Mouse (Mus musculus): ENCODE data around the gene Ugcg.

DNA sequence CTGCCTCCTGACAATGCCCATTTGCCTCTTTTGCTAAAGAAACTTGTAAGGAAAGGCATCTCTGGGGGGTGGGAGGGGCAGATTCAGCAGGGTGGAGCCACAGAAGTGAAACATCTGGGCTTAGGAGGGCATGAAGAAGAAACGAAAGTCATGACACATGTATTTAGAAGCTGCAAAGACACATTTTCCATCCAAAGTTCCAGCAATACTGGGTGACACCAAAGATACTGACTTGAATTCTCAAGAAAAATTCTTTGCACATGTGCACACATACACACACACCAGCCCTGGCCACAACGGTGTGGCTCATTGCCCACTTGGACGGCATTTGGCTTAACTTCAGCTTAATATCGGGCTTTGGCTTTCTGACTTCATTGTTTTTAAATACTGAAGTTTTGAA lies 35.8 kb downstream of the Ugcg start:
- TF ChIP-seq POLR2A (IDR thresholded peaks at IDR 0.05; ENCODE audit: insufficient read length, low read depth) (no peak), TCF12 (IDR thresholded peaks at IDR 0.05; ENCODE audit: insufficient read depth, poor library complexity, severe bottlenecking) (no peak), CEBPB (IDR thresholded peaks at IDR 0.05; ENCODE audit: insufficient read depth, poor library complexity, severe bottlenecking) (no peak)

Measured in myocyte (in vitro differentiated cells).